Mouse (Mus musculus) ES-Bruce4 (cell line): ENCODE measurements around the gene Spats2l. TPM values are rescaled to one million over a fixed set of nuclear protein-coding genes. Genes with fewer than 3 reads are reported as not detected.
A peak's percentile ranks its signal among the peaks of the same experiment; 100 is the strongest.

Experiments
- H3K27ac ChIP-seq: 2 replicates; pipeline ENCODE4 v1.5.1; 2012; ENCODE audit warnings: low read length, inconsistent platforms; ENCODE audit not compliant: insufficient read depth
- H3K27me3 ChIP-seq: 2 replicates; pipeline ENCODE4 v1.6.1; 2012; ENCODE audit warnings: mild to moderate bottlenecking, low read length, inconsistent platforms; ENCODE audit not compliant: control insufficient read depth, poor library complexity, insufficient read depth, severe bottlenecking
- H3K36me3 ChIP-seq: 2 replicates; pipeline ENCODE4 v1.6.1; 2012; ENCODE audit warnings: inconsistent platforms, mild to moderate bottlenecking, low read length, moderate library complexity; ENCODE audit not compliant: control insufficient read depth, poor library complexity, insufficient read depth, severe bottlenecking
- H3K4me1 ChIP-seq: one replicate; pipeline ENCODE4 v1.8.1; 2011; ENCODE audit warnings: low read length; ENCODE audit not compliant: control insufficient read depth, insufficient read depth
- H3K4me3 ChIP-seq: 2 replicates; pipeline ENCODE4 v1.5.1; 2011; ENCODE audit warnings: low read depth, mild to moderate bottlenecking, low read length
- H3K9ac ChIP-seq: 2 replicates; pipeline ENCODE4 v1.6.1; 2012; ENCODE audit warnings: low read depth, mild to moderate bottlenecking, inconsistent platforms; ENCODE audit not compliant: poor library complexity, severe bottlenecking
- H3K9me3 ChIP-seq: replicated peaks from 2 replicates; pipeline ENCODE4 v1.6.1; 2012; ENCODE audit warnings: mild to moderate bottlenecking, low read length, inconsistent platforms; ENCODE audit not compliant: control insufficient read depth, poor library complexity, insufficient read depth, severe bottlenecking
- CTCF ChIP-seq: IDR thresholded peaks from one replicate; pipeline ENCODE4 v1.8.1; 2011; ENCODE audit warnings: low read depth, low read length
- EP300 ChIP-seq: IDR thresholded peaks from 2 replicates; pipeline ENCODE4 v1.6.1; 2011; ENCODE audit warnings: low read depth, low read length; ENCODE audit not compliant: insufficient read depth
- POLR2A ChIP-seq: IDR thresholded peaks from one replicate; pipeline ENCODE4 v1.8.1; 2011; ENCODE audit warnings: low read length; ENCODE audit not compliant: insufficient read depth
- polyA plus RNA-seq: library from polyadenylated mRNA; stranded (reverse); fragments of >200 nt; gene quantifications from 2 replicates; pipeline ENCODE4 v1.2.4, GENCODE M21; 2011; ENCODE audit warnings: low read depth; ENCODE audit not compliant: missing spikeins, insufficient read depth, insufficient read length

The Spats2l gene
- polyA plus RNA-seq, 1 experiment, result 14.1 TPM

- no peak overlapping the region for H3K9ac ChIP-seq
- H3K4me1 ChIP-seq, result no peaks in the 10 kb centered on the region
- H3K36me3 ChIP-seq, result no peaks in the 10 kb centered on the region
- TF ChIP-seq CTCF, result no peak
- no peak for TF ChIP-seq EP300
- no peak for TF ChIP-seq POLR2A
- H3K4me3 ChIP-seq, result no peak overlapping the region
- no peaks in the 10 kb centered on the region for H3K27me3 ChIP-seq
- H3K9me3 ChIP-seq, result no peaks in the 10 kb centered on the region
- no peak overlapping the region for H3K27ac ChIP-seq
Measured at GRCm38 (mm10) chr1:57976860-57977259, 202.9 kb downstream of the Spats2l start.

- Histone ChIP-seq H3K9ac (no peak overlapping the region), H3K36me3 (no peaks in the 10 kb centered on the region), H3K27me3 (no peaks in the 10 kb centered on the region), H3K4me3 (no peak overlapping the region), H3K4me1 (peaks cover 5% of the 10 kb centered on the region), H3K9me3 (no peaks in the 10 kb centered on the region), H3K27ac (peak overlapping the region; percentile 96)
- TF ChIP-seq EP300 (peak; percentile 79), CTCF (no peak), POLR2A (no peak)
Measured at GRCm38 (mm10) chr1:57989052-57989600, 215.2 kb downstream of the Spats2l start.

- Histone ChIP-seq H3K36me3 (no peaks in the 10 kb centered on the region), H3K27me3 (no peaks in the 10 kb centered on the region), H3K4me1 (peaks cover 5% of the 10 kb centered on the region), H3K27ac (no peak overlapping the region), H3K4me3 (no peak overlapping the region), H3K9me3 (no peaks in the 10 kb centered on the region), H3K9ac (no peak overlapping the region)
- TF ChIP-seq CTCF (no peak), POLR2A (no peak), EP300 (no peak)
Measured at GRCm38 (mm10) chr1:57991277-57991676, 217.3 kb downstream of the Spats2l start.

- peak within 1 kb of the TSS; percentile 53; the same call in 1 of the 2 replicates for H3K27ac ChIP-seq
- H3K4me1 ChIP-seq, result no peaks in the 10 kb centered on the region
- H3K36me3 ChIP-seq, result peaks cover 7% of the 10 kb centered on the region
- peak within 1 kb of the TSS; percentile 97 for H3K4me3 ChIP-seq
- no peaks in the 10 kb centered on the region for H3K9me3 ChIP-seq
- TF ChIP-seq CTCF (no peak), EP300 (0 out of 2 replicates have a peak, but pooled peaks have one; percentile 26), POLR2A (peak; percentile 86)
- no peaks in the 10 kb centered on the region for H3K27me3 ChIP-seq
- H3K9ac ChIP-seq, result peak within 1 kb of the TSS; percentile 86
Measured at GRCm38 (mm10) chr1:57995432-57996132, 221.6 kb downstream of the Spats2l start, which contains the start of gene Sgo2a. Gene Sgo2a, plus strand, starts transcription at chr1:57995971.

GRCm38 (mm10) chr1:57996133-57996615 lies 222.2 kb downstream of the Spats2l start:
- H3K4me3 ChIP-seq, result peak overlapping the region; percentile 97
- H3K36me3 ChIP-seq, result peaks cover 12% of the 10 kb centered on the region
- peak overlapping the region; percentile 86 for H3K9ac ChIP-seq
- no peaks in the 10 kb centered on the region for H3K4me1 ChIP-seq
- H3K27ac ChIP-seq, result peak overlapping the region; percentile 26; the same call in 1 of the 2 replicates
- no peaks in the 10 kb centered on the region for H3K9me3 ChIP-seq
- no peak for TF ChIP-seq POLR2A
- no peak for TF ChIP-seq EP300
- no peak for TF ChIP-seq CTCF
- H3K27me3 ChIP-seq, result no peaks in the 10 kb centered on the region

Other genes starting within 250 kb of the Spats2l start
- gene Sgo2a, start 221.8 kb downstream of the Spats2l start, polyA plus RNA-seq, result 88.7 and 99.4 TPM in 2 replicates
- 21.3 and 24.2 TPM in 2 replicates for gene Kctd18, start 244.8 kb downstream of the Spats2l start, polyA plus RNA-seq